Mouse (Mus musculus): ENCODE results near the gene Agtr2. TPM values are rescaled to one million over a fixed set of nuclear protein-coding genes. Genes with fewer than 3 reads are reported as not detected.
"Not testable (repeated sequence)": the region's sequence is repeated elsewhere in the genome, so short reads cannot be mapped to it uniquely, and the experiment has no call there.

Agtr2 gene
- polyA plus RNA-seq (2012; rRNA removed), result 0.12 and 0.19 TPM in 2 replicates

- TF ChIP-seq POLR2A (IDR thresholded peaks at IDR 0.05; ENCODE audit: control insufficient read depth, low read depth, low read length), result no peak
- no peak for TF ChIP-seq CTCF (IDR thresholded peaks at IDR 0.05; ENCODE audit: control insufficient read depth, insufficient read depth, insufficient replicate concordance, low read depth, low read length)
- Histone ChIP-seq H3K36me3 (ENCODE audit: control insufficient read depth, insufficient read depth, low read length) (no peaks in the 10 kb centered on the region), H3K4me3 (ENCODE audit: control insufficient read depth, low read depth, low read length) (no peak within 1 kb of the TSS), H3K27ac (ENCODE audit: control insufficient read depth, insufficient read depth, low read depth, low read length) (no peak within 1 kb of the TSS), H3K4me1 (ENCODE audit: control insufficient read depth, insufficient read depth, low read length) (no peaks in the 10 kb centered on the region), H3K27me3 (ENCODE audit: control insufficient read depth, insufficient read depth, low read length) (no peaks in the 10 kb centered on the region)
These were observed at the start of gene Agtr2 for GRCm38 (mm10) chrX:21484414-21484813. TSS of gene Agtr2 (plus strand) at chrX:21484544.

GRCm38 (mm10) chrX:21452519-21452918, 31.8 kb upstream of the Agtr2 start:
- Histone ChIP-seq H3K36me3 (ENCODE audit: control insufficient read depth, insufficient read depth, low read length) (no peaks in the 10 kb centered on the region), H3K27me3 (ENCODE audit: control insufficient read depth, insufficient read depth, low read length) (no peaks in the 10 kb centered on the region), H3K4me1 (ENCODE audit: control insufficient read depth, insufficient read depth, low read length) (no peaks in the 10 kb centered on the region), H3K4me3 (ENCODE audit: control insufficient read depth, low read depth, low read length) (no peak overlapping the region), H3K27ac (ENCODE audit: control insufficient read depth, insufficient read depth, low read depth, low read length) (no peak overlapping the region)
- no peak for TF ChIP-seq CTCF (IDR thresholded peaks at IDR 0.05; ENCODE audit: control insufficient read depth, insufficient read depth, insufficient replicate concordance, low read depth, low read length)
- TF ChIP-seq POLR2A (IDR thresholded peaks at IDR 0.05; ENCODE audit: control insufficient read depth, low read depth, low read length), result no peak

GRCm38 (mm10) chrX:21488111-21488510, 3.8 kb downstream of the Agtr2 start:
- Histone ChIP-seq H3K36me3 (ENCODE audit: control insufficient read depth, insufficient read depth, low read length) (no peaks in the 10 kb centered on the region), H3K27me3 (ENCODE audit: control insufficient read depth, insufficient read depth, low read length) (no peaks in the 10 kb centered on the region), H3K27ac (ENCODE audit: control insufficient read depth, insufficient read depth, low read depth, low read length) (no peak overlapping the region), H3K4me3 (ENCODE audit: control insufficient read depth, low read depth, low read length) (no peak overlapping the region), H3K4me1 (ENCODE audit: control insufficient read depth, insufficient read depth, low read length) (no peaks in the 10 kb centered on the region)
- TF ChIP-seq POLR2A (IDR thresholded peaks at IDR 0.05; ENCODE audit: control insufficient read depth, low read depth, low read length) (no peak), CTCF (IDR thresholded peaks at IDR 0.05; ENCODE audit: control insufficient read depth, insufficient read depth, insufficient replicate concordance, low read depth, low read length) (no peak)

- H3K36me3 ChIP-seq (ENCODE audit: control insufficient read depth, insufficient read depth, low read length), result no peaks in the 10 kb centered on the region
- H3K27me3 ChIP-seq (ENCODE audit: control insufficient read depth, insufficient read depth, low read length), result no peaks in the 10 kb centered on the region
- H3K4me1 ChIP-seq (ENCODE audit: control insufficient read depth, insufficient read depth, low read length), result no peaks in the 10 kb centered on the region
- no peak for TF ChIP-seq POLR2A (IDR thresholded peaks at IDR 0.05; ENCODE audit: control insufficient read depth, low read depth, low read length)
- no peak for TF ChIP-seq CTCF (IDR thresholded peaks at IDR 0.05; ENCODE audit: control insufficient read depth, insufficient read depth, insufficient replicate concordance, low read depth, low read length)
- H3K4me3 ChIP-seq (ENCODE audit: control insufficient read depth, low read depth, low read length), result no peak overlapping the region
- H3K27ac ChIP-seq (ENCODE audit: control insufficient read depth, insufficient read depth, low read depth, low read length), result no peak overlapping the region
These were observed 15.9 kb downstream of the Agtr2 start for GRCm38 (mm10) chrX:21500242-21500641.

- H3K27me3 ChIP-seq (ENCODE audit: control insufficient read depth, insufficient read depth, low read length); H3K27ac ChIP-seq (ENCODE audit: control insufficient read depth, insufficient read depth, low read depth, low read length); H3K36me3 ChIP-seq (ENCODE audit: control insufficient read depth, insufficient read depth, low read length); H3K4me3 ChIP-seq (ENCODE audit: control insufficient read depth, low read depth, low read length); H3K4me1 ChIP-seq (ENCODE audit: control insufficient read depth, insufficient read depth, low read length): not testable (repeated sequence)
These were observed 23.0 kb downstream of the Agtr2 start for GRCm38 (mm10) chrX:21507333-21507732.

- H3K27me3 ChIP-seq (ENCODE audit: control insufficient read depth, insufficient read depth, low read length), result no peaks in the 10 kb centered on the region
- H3K36me3 ChIP-seq (ENCODE audit: control insufficient read depth, insufficient read depth, low read length), result no peaks in the 10 kb centered on the region
- no peak for TF ChIP-seq CTCF (IDR thresholded peaks at IDR 0.05; ENCODE audit: control insufficient read depth, insufficient read depth, insufficient replicate concordance, low read depth, low read length)
- TF ChIP-seq POLR2A (IDR thresholded peaks at IDR 0.05; ENCODE audit: control insufficient read depth, low read depth, low read length), result no peak
- H3K27ac ChIP-seq (ENCODE audit: control insufficient read depth, insufficient read depth, low read depth, low read length), result no peak overlapping the region
- H3K4me1 ChIP-seq (ENCODE audit: control insufficient read depth, insufficient read depth, low read length), result no peaks in the 10 kb centered on the region
- H3K4me3 ChIP-seq (ENCODE audit: control insufficient read depth, low read depth, low read length), result no peak overlapping the region
These were observed 38.2 kb downstream of the Agtr2 start for GRCm38 (mm10) chrX:21522590-21522989.

Other genes starting within 250 kb of the Agtr2 start
- 0.37 and 1.2 TPM in 2 replicates for gene Slc6a14, start 230.4 kb downstream of the Agtr2 start, polyA plus RNA-seq (2012; rRNA removed)